Mouse (Mus musculus): ENCODE data around the gene Ptgs2.

- TF ChIP-seq ZC3H11A (IDR thresholded peaks at IDR 0.05; ENCODE audit: borderline replicate concordance, low read depth, low read length) (no peak), HCFC1 (IDR thresholded peaks at IDR 0.05; ENCODE audit: borderline replicate concordance, insufficient read depth, low read length) (no peak), MAFK (IDR thresholded peaks at IDR 0.05; ENCODE audit: insufficient read depth, low read depth, low read length) (no peak)
Observed at GRCm38 (mm10) chr1:150099374-150099773, 457 bp upstream of the Ptgs2 start.

Data from ES-E14 (cell line).